Mouse (Mus musculus): ENCODE results near the gene Bloc1s4. TPM values are rescaled to one million over a fixed set of nuclear protein-coding genes. Genes with fewer than 3 reads are reported as not detected.
A peak's percentile ranks its signal among the peaks of the same experiment; 100 is the strongest.

The Bloc1s4 gene
- total RNA-seq, 2 experiments from 2014 or later: 17.3 to 22.5 TPM

GRCm38 (mm10) chr5:36722415-36722856 lies 26.0 kb downstream of the Bloc1s4 start:
- no peak for DNase-seq (ENCODE audit: low spot score in 2 of 2)

GRCm38 (mm10) chr5:36720710-36721375 lies 27.6 kb downstream of the Bloc1s4 start:
- no peak for DNase-seq (ENCODE audit: low spot score in 2 of 2)
- intact Hi-C loops (cut with DNase I): no loop called here

More at GRCm38 (mm10) chr5:36722415-36722856, 26.0 kb downstream of the Bloc1s4 start:
- intact Hi-C loops (cut with DNase I): no loop called here

- DNase-seq (ENCODE audit: low spot score in 2 of 2): no peak
- intact Hi-C loops (cut with DNase I): no loop called here
Observed at GRCm38 (mm10) chr5:36720219-36720618, 28.2 kb downstream of the Bloc1s4 start.

- intact Hi-C loops (cut with DNase I): no loop called here
Observed at GRCm38 (mm10) chr5:36719601-36720000, 28.8 kb downstream of the Bloc1s4 start.

GRCm38 (mm10) chr5:36719135-36719534 lies 29.3 kb downstream of the Bloc1s4 start:
- no peak for DNase-seq (ENCODE audit: low spot score in 2 of 2)
- intact Hi-C loops (cut with DNase I): no loop called here

More at GRCm38 (mm10) chr5:36719601-36720000, 28.8 kb downstream of the Bloc1s4 start:
- no peak for DNase-seq (ENCODE audit: low spot score in 2 of 2)

- no peak for DNase-seq (ENCODE audit: low spot score in 2 of 2)
- intact Hi-C loops (cut with DNase I): no loop called here
Observed at GRCm38 (mm10) chr5:36717889-36718288, 30.6 kb downstream of the Bloc1s4 start.

- no peak for DNase-seq (ENCODE audit: low spot score in 2 of 2)
- intact Hi-C loops (cut with DNase I): no loop called here
Observed at GRCm38 (mm10) chr5:36716816-36717215, 31.6 kb downstream of the Bloc1s4 start.

GRCm38 (mm10) chr5:36714832-36715231 lies 33.6 kb downstream of the Bloc1s4 start:
- intact Hi-C loops (cut with DNase I): no loop called here
- no peak for DNase-seq (ENCODE audit: low spot score in 2 of 2)

- intact Hi-C loops (cut with DNase I): no loop called here
Observed at GRCm38 (mm10) chr5:36713693-36714092, 34.8 kb downstream of the Bloc1s4 start.

GRCm38 (mm10) chr5:36712553-36713534 lies 35.6 kb downstream of the Bloc1s4 start:
- peak in 1 of 2 experiments; percentile 49 for DNase-seq (ENCODE audit: low spot score in 2 of 2)
- intact Hi-C loops (cut with DNase I): no loop called here

More at GRCm38 (mm10) chr5:36713693-36714092, 34.8 kb downstream of the Bloc1s4 start:
- DNase-seq (ENCODE audit: low spot score in 2 of 2): no peak

GRCm38 (mm10) chr5:36711863-36712262 lies 36.6 kb downstream of the Bloc1s4 start:
- DNase-seq (ENCODE audit: low spot score in 2 of 2): no peak
- intact Hi-C loops (cut with DNase I): no loop called here

- intact Hi-C loops (cut with DNase I): no loop called here
- DNase-seq (ENCODE audit: low spot score in 2 of 2): no peak
Observed at GRCm38 (mm10) chr5:36705792-36706191, 42.7 kb downstream of the Bloc1s4 start.

- no peak for DNase-seq (ENCODE audit: low spot score in 2 of 2)
- intact Hi-C loops (cut with DNase I): no loop called here
Observed at GRCm38 (mm10) chr5:36705390-36705789, 43.1 kb downstream of the Bloc1s4 start.

GRCm38 (mm10) chr5:36704684-36705083 lies 43.8 kb downstream of the Bloc1s4 start:
- intact Hi-C loops (cut with DNase I): no loop called here
- DNase-seq (ENCODE audit: low spot score in 2 of 2): no peak

GRCm38 (mm10) chr5:36700939-36701620 lies 47.4 kb downstream of the Bloc1s4 start:
- intact Hi-C loops (cut with DNase I): no loop called here
- no peak for DNase-seq (ENCODE audit: low spot score in 2 of 2)

GRCm38 (mm10) chr5:36698689-36699088 lies 49.8 kb downstream of the Bloc1s4 start:
- intact Hi-C loops (cut with DNase I): loop anchor here (5.0 kb wide), 1 partner anchor 91 kb away; no protein-coding TSS in a partner anchor
- DNase-seq (ENCODE audit: low spot score in 2 of 2): no peak

- DNase-seq (ENCODE audit: low spot score in 2 of 2): no peak
- intact Hi-C loops (cut with DNase I): loop anchor here (5.0 kb wide), 1 partner anchor 91 kb away; no protein-coding TSS in a partner anchor
Observed at GRCm38 (mm10) chr5:36698067-36698670, 50.3 kb downstream of the Bloc1s4 start.

Data from left cerebral cortex, postnatal 36 days (tissue).